Mouse (Mus musculus): ENCODE results near the gene Ppm1h. TPM values are rescaled to one million over a fixed set of nuclear protein-coding genes. Genes with fewer than 3 reads are reported as not detected.

The Ppm1h gene
- polyA plus RNA-seq, 1 experiment from 2014 or later, result 5.1 TPM

GRCm38 (mm10) chr10:122887528-122888183 is 209.1 kb downstream of the Ppm1h start:
- Histone ChIP-seq H3K4me3 (ENCODE audit: low read depth, low read length) (0 out of 2 replicates have a peak overlapping the region, but pooled peaks have one; percentile 1), H3K9ac (ENCODE audit: low read depth, low read length) (peak overlapping the region; percentile 58; the same call in 1 of the 2 replicates), H3K36me3 (ENCODE audit: control insufficient read depth, insufficient read depth, low read length) (no peaks in the 10 kb centered on the region), H3K27me3 (replicated peaks; ENCODE audit: control insufficient read depth, insufficient read depth, low read length) (no peaks in the 10 kb centered on the region), H3K4me2 (ENCODE audit: low read depth, low read length) (peak overlapping the region; percentile 50), H3K9me3 (ENCODE audit: control insufficient read depth, low read length) (no peaks in the 10 kb centered on the region), H3K4me1 (ENCODE audit: control insufficient read depth, insufficient read depth, low read length) (peaks cover 61% of the 10 kb centered on the region), H3K27ac (replicated peaks; ENCODE audit: low read depth, low read length) (peak overlapping the region; percentile 96)
- DNase-seq (ENCODE audit: low spot score) (peak; percentile 80), ATAC-seq (ENCODE audit: low read depth) (peak; percentile 8; the same call in 1 of the 2 replicates)
- WGBS, result 30% methylated on average over 10 of the region's 10 CpGs

- Histone ChIP-seq H3K36me3 (ENCODE audit: control insufficient read depth, insufficient read depth, low read length) (no peaks in the 10 kb centered on the region), H3K4me2 (ENCODE audit: low read depth, low read length) (no peak overlapping the region), H3K9me3 (ENCODE audit: control insufficient read depth, low read length) (no peaks in the 10 kb centered on the region), H3K27ac (replicated peaks; ENCODE audit: low read depth, low read length) (no peak overlapping the region), H3K4me3 (ENCODE audit: low read depth, low read length) (no peak overlapping the region), H3K9ac (ENCODE audit: low read depth, low read length) (no peak overlapping the region), H3K4me1 (ENCODE audit: control insufficient read depth, insufficient read depth, low read length) (peaks cover 55% of the 10 kb centered on the region), H3K27me3 (replicated peaks; ENCODE audit: control insufficient read depth, insufficient read depth, low read length) (no peaks in the 10 kb centered on the region)
- no peak for DNase-seq (ENCODE audit: low spot score)
- 76% methylated on average over 14 of the region's 14 CpGs for WGBS
- no peak for ATAC-seq (ENCODE audit: low read depth)
These were observed 212.3 kb downstream of the Ppm1h start for GRCm38 (mm10) chr10:122890682-122891350.

- Histone ChIP-seq H3K27me3 (replicated peaks; ENCODE audit: control insufficient read depth, insufficient read depth, low read length) (no peaks in the 10 kb centered on the region), H3K4me2 (ENCODE audit: low read depth, low read length) (no peak overlapping the region), H3K4me3 (ENCODE audit: low read depth, low read length) (no peak overlapping the region), H3K27ac (replicated peaks; ENCODE audit: low read depth, low read length) (peak overlapping the region; percentile 44; the same call in 1 of the 2 replicates), H3K36me3 (ENCODE audit: control insufficient read depth, insufficient read depth, low read length) (no peaks in the 10 kb centered on the region), H3K9me3 (ENCODE audit: control insufficient read depth, low read length) (no peaks in the 10 kb centered on the region), H3K4me1 (ENCODE audit: control insufficient read depth, insufficient read depth, low read length) (peaks cover 50% of the 10 kb centered on the region), H3K9ac (ENCODE audit: low read depth, low read length) (no peak overlapping the region)
- WGBS, result 63% methylated on average over 6 of the region's 6 CpGs
- ATAC-seq (ENCODE audit: low read depth), result no peak
- DNase-seq (ENCODE audit: low spot score), result no peak
These were observed 212.9 kb downstream of the Ppm1h start for GRCm38 (mm10) chr10:122891461-122891860.

- Histone ChIP-seq H3K36me3 (ENCODE audit: control insufficient read depth, insufficient read depth, low read length) (no peaks in the 10 kb centered on the region), H3K27ac (replicated peaks; ENCODE audit: low read depth, low read length) (peak overlapping the region; percentile 90), H3K4me2 (ENCODE audit: low read depth, low read length) (no peak overlapping the region; the same call in 1 of the 2 replicates), H3K9ac (ENCODE audit: low read depth, low read length) (no peak overlapping the region), H3K9me3 (ENCODE audit: control insufficient read depth, low read length) (no peaks in the 10 kb centered on the region), H3K27me3 (replicated peaks; ENCODE audit: control insufficient read depth, insufficient read depth, low read length) (no peaks in the 10 kb centered on the region), H3K4me3 (ENCODE audit: low read depth, low read length) (no peak overlapping the region), H3K4me1 (ENCODE audit: control insufficient read depth, insufficient read depth, low read length) (peaks cover 24% of the 10 kb centered on the region)
- 34% methylated on average over 12 of the region's 12 CpGs for WGBS
- peak; percentile 90 for DNase-seq (ENCODE audit: low spot score)
- ATAC-seq (ENCODE audit: low read depth), result peak; percentile 76
These were observed 216.1 kb downstream of the Ppm1h start for GRCm38 (mm10) chr10:122894555-122895069.

GRCm38 (mm10) chr10:122895121-122895770 is 216.7 kb downstream of the Ppm1h start:
- H3K27me3 ChIP-seq (replicated peaks; ENCODE audit: control insufficient read depth, insufficient read depth, low read length), result no peaks in the 10 kb centered on the region
- peaks cover 22% of the 10 kb centered on the region for H3K4me1 ChIP-seq (ENCODE audit: control insufficient read depth, insufficient read depth, low read length)
- no peak overlapping the region; the same call in 1 of the 2 replicates for H3K4me2 ChIP-seq (ENCODE audit: low read depth, low read length)
- H3K36me3 ChIP-seq (ENCODE audit: control insufficient read depth, insufficient read depth, low read length), result no peaks in the 10 kb centered on the region
- H3K4me3 ChIP-seq (ENCODE audit: low read depth, low read length), result no peak overlapping the region
- WGBS, result 73% methylated on average over 12 of the region's 12 CpGs
- H3K9me3 ChIP-seq (ENCODE audit: control insufficient read depth, low read length), result no peaks in the 10 kb centered on the region
- H3K9ac ChIP-seq (ENCODE audit: low read depth, low read length), result no peak overlapping the region
- peak overlapping the region; percentile 90 for H3K27ac ChIP-seq (replicated peaks; ENCODE audit: low read depth, low read length)
- ATAC-seq (ENCODE audit: low read depth), result peak; percentile 58
- DNase-seq (ENCODE audit: low spot score), result peak; percentile 70

- H3K9me3 ChIP-seq (ENCODE audit: control insufficient read depth, low read length), result no peaks in the 10 kb centered on the region
- no peak overlapping the region; the same call in 1 of the 2 replicates for H3K9ac ChIP-seq (ENCODE audit: low read depth, low read length)
- no peak overlapping the region for H3K4me2 ChIP-seq (ENCODE audit: low read depth, low read length)
- H3K27me3 ChIP-seq (replicated peaks; ENCODE audit: control insufficient read depth, insufficient read depth, low read length), result no peaks in the 10 kb centered on the region
- DNase-seq (ENCODE audit: low spot score) (no peak), ATAC-seq (ENCODE audit: low read depth) (no peak)
- H3K4me1 ChIP-seq (ENCODE audit: control insufficient read depth, insufficient read depth, low read length), result peaks cover 12% of the 10 kb centered on the region
- no peak overlapping the region for H3K4me3 ChIP-seq (ENCODE audit: low read depth, low read length)
- peak overlapping the region; percentile 61 for H3K27ac ChIP-seq (replicated peaks; ENCODE audit: low read depth, low read length)
- no peaks in the 10 kb centered on the region for H3K36me3 ChIP-seq (ENCODE audit: control insufficient read depth, insufficient read depth, low read length)
- WGBS, result 63% methylated on average over 7 of the region's 7 CpGs
These were observed 221.4 kb downstream of the Ppm1h start for GRCm38 (mm10) chr10:122899971-122900370.

GRCm38 (mm10) chr10:122900466-122900865 is 221.9 kb downstream of the Ppm1h start:
- Histone ChIP-seq H3K9ac (ENCODE audit: low read depth, low read length) (no peak overlapping the region; the same call in 1 of the 2 replicates), H3K4me2 (ENCODE audit: low read depth, low read length) (no peak overlapping the region), H3K4me1 (ENCODE audit: control insufficient read depth, insufficient read depth, low read length) (peaks cover 12% of the 10 kb centered on the region; the same call in 1 of the 2 replicates), H3K4me3 (ENCODE audit: low read depth, low read length) (no peak overlapping the region), H3K27ac (replicated peaks; ENCODE audit: low read depth, low read length) (peak overlapping the region; percentile 61; the same call in 1 of the 2 replicates), H3K36me3 (ENCODE audit: control insufficient read depth, insufficient read depth, low read length) (no peaks in the 10 kb centered on the region), H3K27me3 (replicated peaks; ENCODE audit: control insufficient read depth, insufficient read depth, low read length) (no peaks in the 10 kb centered on the region), H3K9me3 (ENCODE audit: control insufficient read depth, low read length) (no peaks in the 10 kb centered on the region)
- ATAC-seq (ENCODE audit: low read depth), result no peak
- WGBS, result 79% methylated on average over 1 of the region's 1 CpGs
- no peak for DNase-seq (ENCODE audit: low spot score)

- 82% methylated on average over 4 of the region's 5 CpGs for WGBS
- peak; percentile 47; the same call in 1 of the 2 replicates for ATAC-seq (ENCODE audit: low read depth)
These were observed 222.8 kb downstream of the Ppm1h start for GRCm38 (mm10) chr10:122901379-122901778.

More at GRCm38 (mm10) chr10:122901379-122901778, 222.8 kb downstream of the Ppm1h start:
- H3K36me3 ChIP-seq (ENCODE audit: control insufficient read depth, insufficient read depth, low read length), result no peaks in the 10 kb centered on the region
- no peak overlapping the region for H3K9ac ChIP-seq (ENCODE audit: low read depth, low read length)
- no peaks in the 10 kb centered on the region for H3K9me3 ChIP-seq (ENCODE audit: control insufficient read depth, low read length)
- 0 out of 2 replicates have a peak overlapping the region, but pooled peaks have one; percentile 61 for H3K27ac ChIP-seq (replicated peaks; ENCODE audit: low read depth, low read length)
- no peak for DNase-seq (ENCODE audit: low spot score)
- H3K4me1 ChIP-seq (ENCODE audit: control insufficient read depth, insufficient read depth, low read length), result peaks cover 12% of the 10 kb centered on the region; the same call in 1 of the 2 replicates
- H3K27me3 ChIP-seq (replicated peaks; ENCODE audit: control insufficient read depth, insufficient read depth, low read length), result no peaks in the 10 kb centered on the region
- no peak overlapping the region for H3K4me2 ChIP-seq (ENCODE audit: low read depth, low read length)
- H3K4me3 ChIP-seq (ENCODE audit: low read depth, low read length), result no peak overlapping the region

Measured in embryonic facial prominence, embryonic 14.5 days (tissue).